Mouse (Mus musculus) adrenal gland, postnatal 0 days (tissue): ENCODE measurements around the gene Olfr625-ps1. TPM values are rescaled to one million over a fixed set of nuclear protein-coding genes. Genes with fewer than 3 reads are reported as not detected.

Experiments
- polyA plus RNA-seq: library from polyadenylated mRNA; unstranded; fragments of >200 nt; fragmentation: Nextera tagmentation; extraction: Ambion mirVana; gene quantifications from 2 replicates; pipeline ENCODE4 v1.2.1, GENCODE M21; 2015

Olfr625-ps1 gene
- polyA plus RNA-seq = not detected in 2 replicates

GRCm38 (mm10) chr7:103682420-103682819, at the start of gene Olfr625-ps1:
TSS of gene Olfr625-ps1 (plus strand) at chr7:103682720.

GRCm38 (mm10) chr7:103642602-103643001, 39.9 kb upstream of the Olfr625-ps1 start, which contains the start of gene Olfr622:
TSS of gene Olfr622 (minus strand) at chr7:103642702.

GRCm38 (mm10) chr7:103663598-103663997, 18.9 kb upstream of the Olfr625-ps1 start, which contains the start of gene Olfr623:
TSS of gene Olfr623 (minus strand) at chr7:103663698.

GRCm38 (mm10) chr7:103671091-103671490, 11.4 kb upstream of the Olfr625-ps1 start, which contains the start of gene Olfr624:
TSS of gene Olfr624 (minus strand) at chr7:103671191.

GRCm38 (mm10) chr7:103714371-103714770, 31.9 kb downstream of the Olfr625-ps1 start, which contains the start of gene Olfr243:
TSS of gene Olfr243 (plus strand) at chr7:103714671.

GRCm38 (mm10) chr7:103730074-103730473, 47.6 kb downstream of the Olfr625-ps1 start, which contains the start of gene Olfr628:
TSS of gene Olfr628 (plus strand) at chr7:103730374.

Other genes with a start within 250 kb of the Olfr625-ps1 start
- not detected in 2 replicates for gene Olfr605, start 237.3 kb upstream of the Olfr625-ps1 start, polyA plus RNA-seq
- not detected in 2 replicates for gene Olfr606, start 233.7 kb upstream of the Olfr625-ps1 start, polyA plus RNA-seq
- gene Olfr607, start 218.6 kb upstream of the Olfr625-ps1 start, polyA plus RNA-seq = not detected in 2 replicates
- not detected in 2 replicates for gene Olfr608, start 212.8 kb upstream of the Olfr625-ps1 start, polyA plus RNA-seq
- not detected in 2 replicates for gene Olfr609, start 184.7 kb upstream of the Olfr625-ps1 start, polyA plus RNA-seq
- gene Olfr610, start 170.6 kb upstream of the Olfr625-ps1 start, polyA plus RNA-seq = not detected in 2 replicates
- not detected in 2 replicates for gene Olfr611, start 161.9 kb upstream of the Olfr625-ps1 start, polyA plus RNA-seq
- gene Olfr612, start 140.0 kb upstream of the Olfr625-ps1 start, polyA plus RNA-seq = not detected in 2 replicates
- gene Olfr613, start 134.6 kb upstream of the Olfr625-ps1 start, polyA plus RNA-seq = not detected in 2 replicates
- gene Olfr615, start 126.6 kb upstream of the Olfr625-ps1 start, polyA plus RNA-seq = not detected in 2 replicates
- not detected in 2 replicates for gene Olfr616, start 113.6 kb upstream of the Olfr625-ps1 start, polyA plus RNA-seq
- gene Olfr617, start 109.7 kb upstream of the Olfr625-ps1 start, polyA plus RNA-seq = not detected in 2 replicates
- gene Olfr618, start 92.6 kb upstream of the Olfr625-ps1 start, polyA plus RNA-seq = not detected in 2 replicates
- not detected in 2 replicates for gene Olfr619, start 82.1 kb upstream of the Olfr625-ps1 start, polyA plus RNA-seq
- gene Olfr620, start 70.2 kb upstream of the Olfr625-ps1 start, polyA plus RNA-seq = not detected in 2 replicates
- not detected in 2 replicates for gene Olfr622, start 40.0 kb upstream of the Olfr625-ps1 start, polyA plus RNA-seq
- not detected in 2 replicates for gene Olfr623, start 19.0 kb upstream of the Olfr625-ps1 start, polyA plus RNA-seq
- 0.06 TPM in 1 of 2 replicates, not detected in the other for gene Olfr624, start 11.5 kb upstream of the Olfr625-ps1 start, polyA plus RNA-seq
- gene Olfr243, start 32.0 kb downstream of the Olfr625-ps1 start, polyA plus RNA-seq = not detected in 2 replicates
- gene Olfr628, start 47.7 kb downstream of the Olfr625-ps1 start, polyA plus RNA-seq = not detected in 2 replicates
- gene Olfr629, start 62.2 kb downstream of the Olfr625-ps1 start, polyA plus RNA-seq = not detected in 2 replicates
- gene Olfr630, start 74.6 kb downstream of the Olfr625-ps1 start, polyA plus RNA-seq = not detected in 2 replicates
- gene Olfr69, start 88.9 kb downstream of the Olfr625-ps1 start, polyA plus RNA-seq = not detected in 2 replicates
- gene Olfr68, start 97.0 kb downstream of the Olfr625-ps1 start, polyA plus RNA-seq = not detected in 2 replicates
- not detected in 2 replicates for gene Olfr67, start 109.1 kb downstream of the Olfr625-ps1 start, polyA plus RNA-seq
- 3,147 and 3,744 TPM in 2 replicates for gene Hbb-bt, start 131.3 kb downstream of the Olfr625-ps1 start, polyA plus RNA-seq
- 10,926 and 17,452 TPM in 2 replicates for gene Hbb-bs, start 145.4 kb downstream of the Olfr625-ps1 start, polyA plus RNA-seq
- gene Hbb-bh2, start 157.8 kb downstream of the Olfr625-ps1 start, polyA plus RNA-seq = not detected in 2 replicates
- gene Hbb-bh1, start 160.4 kb downstream of the Olfr625-ps1 start, polyA plus RNA-seq = 0.39 TPM in 1 of 2 replicates, not detected in the other
- gene Hbb-y, start 170.5 kb downstream of the Olfr625-ps1 start, polyA plus RNA-seq = 2.0 and 5.8 TPM in 2 replicates
- not detected in 2 replicates for gene Olfr66, start 203.5 kb downstream of the Olfr625-ps1 start, polyA plus RNA-seq
- gene Olfr64, start 211.8 kb downstream of the Olfr625-ps1 start, polyA plus RNA-seq = not detected in 2 replicates
- not detected in 2 replicates for gene Olfr65, start 220.8 kb downstream of the Olfr625-ps1 start, polyA plus RNA-seq
- not detected in 2 replicates for gene Olfr631, start 246.1 kb downstream of the Olfr625-ps1 start, polyA plus RNA-seq